23 mouse cellular contexts compared by ENCODE assay signal in genomic region chr15:25395912-25396590, GRCm38 (mm10). TPM values are rescaled to one million over a fixed set of nuclear protein-coding genes. Genes with fewer than 3 reads are reported as not detected.
DNase-seq lines count a peak whose midpoint lies in the region; ATAC-seq and TF ChIP-seq lines count a peak whose summit lies in the region.
"Had no signal": no experiment of that assay in that cellular context is flagged by ENCODE, and none has a peak within 500 bp of the region (broad histone marks: within the 10 kb centered on the region; RNA-seq: fewer than 3 reads in every experiment).

No protein-coding gene starts in this region.

- peaks cover 71% of the 10 kb centered on the region for H3K79me3 ChIP-seq in C2C12 (ENCODE audit: low read depth)

- no peak overlapping the region for H3K4me2 ChIP-seq in lung, embryonic 15.5 days
- H3K4me2 ChIP-seq: forebrain, embryonic 13.5 days; heart, embryonic 13.5 days; hindbrain, embryonic 12.5 days; kidney, embryonic 15.5 days; limb, embryonic 15.5 days; midbrain, embryonic 13.5 days had no signal

- peak; percentile 47; the same call in 1 of the 2 replicates for ATAC-seq in lung, embryonic 15.5 days (ENCODE audit: borderline replicate concordance, extremely low read depth, low FRiP score, low TSS enrichment)
- ATAC-seq: forebrain, embryonic 13.5 days; inflammation-experienced regulatory T-cells, adult 6 months; midbrain, embryonic 13.5 days had no signal

- no peak overlapping the region for H3K9ac ChIP-seq in lung, embryonic 15.5 days
- H3K9ac ChIP-seq: forebrain, embryonic 13.5 days; heart, embryonic 13.5 days; hindbrain, embryonic 12.5 days; kidney, embryonic 15.5 days; limb, embryonic 15.5 days; midbrain, embryonic 13.5 days had no signal

- H3ac ChIP-seq in C2C12 (ENCODE audit: control insufficient read depth, insufficient read length, low read depth): peak overlapping the region; percentile 7

- no peaks in the 10 kb centered on the region for H3K36me3 ChIP-seq in lung, embryonic 15.5 days
- peaks cover 61% of the 10 kb centered on the region for H3K36me3 ChIP-seq in C2C12 (ENCODE audit: control insufficient read depth, insufficient read depth)
- H3K36me3 ChIP-seq: heart, embryonic 13.5 days; limb, embryonic 15.5 days had no signal

- H3K79me2 ChIP-seq in C2C12 (ENCODE audit: control insufficient read depth, insufficient read depth): peaks cover 95% of the 10 kb centered on the region

- DNase-seq in heart, postnatal 10 days: peak; percentile 22 to 26
- DNase-seq in heart, postnatal 36 days: no peak
- DNase-seq in lung, postnatal 14 days: no peak
- peak; percentile 34 for DNase-seq in mesoderm, embryonic 11.5 days (ENCODE audit: low read depth, low spot score)
- DNase-seq in right cerebral cortex, postnatal 4 days: no peak
- no peak for DNase-seq in cerebellum, postnatal 10 days
- DNase-seq: adrenal gland, postnatal 36 days; cerebellum, adult 11-12 months; cerebellum, postnatal 36 days; gastrocnemius, postnatal 10 days; layer of hippocampus, postnatal 36 days; retina, postnatal 1 day; thymus, postnatal 36 days had no signal

- no peaks in the 10 kb centered on the region for H3K9me3 ChIP-seq in lung, embryonic 15.5 days
- H3K9me3 ChIP-seq: forebrain, embryonic 13.5 days; heart, embryonic 13.5 days; hindbrain, embryonic 12.5 days; kidney, embryonic 15.5 days; limb, embryonic 15.5 days; midbrain, embryonic 13.5 days had no signal

- peaks cover 7% of the 10 kb centered on the region; the same call in 1 of the 2 replicates for H3K4me1 ChIP-seq in lung, embryonic 15.5 days

- 65% methylated on average over 9 of the region's 9 CpGs for WGBS in lung, embryonic 15.5 days

- H3K4me3 ChIP-seq in lung, embryonic 15.5 days: no peak overlapping the region
- no peak overlapping the region for H3K4me3 ChIP-seq in C2C12 (ENCODE audit: insufficient read depth, poor library complexity, severe bottlenecking)
- H3K4me3 ChIP-seq: erythroblast, embryonic 14.5 days; forebrain, embryonic 13.5 days; heart, embryonic 13.5 days; hindbrain, embryonic 12.5 days; kidney, embryonic 15.5 days; limb, embryonic 15.5 days; midbrain, embryonic 13.5 days had no signal

- no peaks in the 10 kb centered on the region for H3K27me3 ChIP-seq in lung, embryonic 15.5 days
- no peaks in the 10 kb centered on the region for H3K27me3 ChIP-seq in C2C12 (ENCODE audit: control insufficient read depth, insufficient read depth, insufficient read length)
- H3K27me3 ChIP-seq: forebrain, embryonic 13.5 days; heart, embryonic 13.5 days; hindbrain, embryonic 12.5 days; kidney, embryonic 15.5 days; limb, embryonic 15.5 days; midbrain, embryonic 13.5 days had no signal

- H3K27ac ChIP-seq in lung, embryonic 15.5 days: no peak overlapping the region
- H3K27ac ChIP-seq: forebrain, embryonic 13.5 days; heart, embryonic 13.5 days; hindbrain, embryonic 12.5 days; kidney, embryonic 15.5 days; limb, embryonic 15.5 days; midbrain, embryonic 13.5 days had no signal

- intact Hi-C loops in heart, postnatal 10 days (cut with DNase I): no loop called here
- intact Hi-C loops in heart, postnatal 36 days (cut with DNase I): no loop called here

- no peak for TF ChIP-seq CTCF in C2C12 (IDR thresholded peaks at IDR 0.05; ENCODE audit: control insufficient read depth, insufficient read depth, insufficient read length)

TF ChIP-seq in C2C12, 6 proteins besides CTCF, POLR2A, EP300 and RAD21:
- peak; percentile 74 for TF ChIP-seq MAX (IDR thresholded peaks at IDR 0.05)
- no peak for TF ChIP-seq MYOD1 (IDR thresholded peaks at IDR 0.05; ENCODE audit: control insufficient read depth, insufficient read length, low read depth)
- peak; percentile 62 for TF ChIP-seq USF1 (IDR thresholded peaks at IDR 0.05; ENCODE audit: low read depth)
- TF ChIP-seq FOSL1 (IDR thresholded peaks at IDR 0.05; ENCODE audit: insufficient read depth, low read length, poor library complexity, severe bottlenecking): peak; percentile 36
- no peak for TF ChIP-seq MYOG (IDR thresholded peaks at IDR 0.05; ENCODE audit: control insufficient read depth, extremely low read depth, insufficient read length)
- no peak for TF ChIP-seq CEBPB (IDR thresholded peaks at IDR 0.05; ENCODE audit: low read depth)

RNA-seq across cellular contexts. Expression of gene Basp1, which starts 17.5 kb away (rescaled TPM):
- 1 to 10 TPM; 6.7 to 8.4 TPM for total RNA-seq in heart, postnatal 10 days (2021)
- 1 to 10 TPM; 1.3 to 1.7 TPM for total RNA-seq in heart, postnatal 36 days (2021)
- polyA plus RNA-seq in lung, embryonic 15.5 days (2015; fragmentation: Nextera tagmentation; extraction: Ambion mirVana): 28.4 and 32.1 TPM in 2 replicates
- polyA plus RNA-seq in C2C12 (2012; fragmentation: generic; extraction: Trizol): 164 TPM

Comparison
In these comparisons a context has a peak if more than half of its experiments do, and no peak if none do; other contexts are left out.
1. DNase-seq: peak in heart, postnatal 10 days (2 of 2) and mesoderm, embryonic 11.5 days (single experiment); none in heart, postnatal 36 days (0 of 2), lung, postnatal 14 days (single experiment), right cerebral cortex, postnatal 4 days (single experiment) and cerebellum, postnatal 10 days (0 of 2).